Mouse (Mus musculus) activated CD4-positive, CD25-positive, alpha-beta regulatory T cell, adult 4 months (primary cell): ENCODE results near the gene Ampd2. TPM values are rescaled to one million over a fixed set of nuclear protein-coding genes. Genes with fewer than 3 reads are reported as not detected.

Source experiments
- ATAC-seq: one replicate; pipeline ENCODE4 v1.8.0; 2017
- polyA plus RNA-seq, 2 experiments: library from polyadenylated mRNA; unstranded; fragments of 100-300 nt; shearing (Covaris generic); gene quantifications; one replicate each; pipeline ENCODE4 v1.2.1; 2017

Gene Ampd2
- polyA plus RNA-seq, 2 experiments from 2014 or later = 13.6 to 21.6 TPM

DNA sequence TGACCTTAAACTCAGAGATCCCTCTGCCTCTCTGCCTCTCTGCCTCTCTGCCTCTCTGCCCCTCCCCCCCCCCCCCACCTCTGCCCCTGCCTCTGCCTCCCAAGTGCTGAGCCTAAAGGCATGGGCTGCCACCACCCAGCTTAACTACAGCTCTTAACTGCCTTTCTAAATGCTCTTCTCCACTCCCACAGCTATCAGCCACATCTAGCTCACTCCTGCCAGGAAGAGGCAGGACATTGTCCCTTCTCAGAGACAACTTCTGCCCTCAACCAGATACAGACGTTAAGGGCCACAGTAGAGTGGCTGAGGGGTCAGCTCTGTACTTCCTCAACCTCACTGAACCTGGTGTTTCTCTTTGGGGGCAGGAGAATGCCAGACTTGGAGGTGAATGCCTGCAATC is 17.6 kb downstream of the Ampd2 start:
- no peak for ATAC-seq

DNA sequence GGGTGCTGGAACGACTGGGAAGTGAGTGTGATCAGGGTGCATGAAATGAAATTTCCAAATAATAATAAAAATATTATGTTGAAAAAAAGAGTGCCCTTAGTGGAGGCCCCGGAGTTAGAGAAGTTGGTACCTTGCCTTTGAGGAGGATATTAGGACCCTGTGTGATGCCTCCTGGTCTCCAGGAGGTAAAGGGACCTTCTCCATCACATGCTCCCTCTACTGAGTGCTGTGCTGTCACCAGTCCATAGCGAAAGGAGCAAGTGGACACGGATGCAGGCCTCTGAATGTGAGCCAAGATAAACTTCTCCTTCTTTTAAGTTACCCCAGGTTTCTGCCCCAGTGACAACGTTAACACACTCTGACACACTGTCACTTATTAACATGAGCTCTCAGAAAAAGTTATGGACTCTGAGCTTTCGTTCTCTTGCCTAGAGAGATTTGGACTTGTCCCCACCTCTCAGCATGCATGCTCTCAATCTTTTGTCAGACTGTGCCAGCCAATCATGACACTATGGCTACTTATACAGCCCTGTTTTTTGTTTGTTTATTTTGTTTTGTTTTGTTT is 19.0 kb downstream of the Ampd2 start:
- no peak for ATAC-seq

DNA sequence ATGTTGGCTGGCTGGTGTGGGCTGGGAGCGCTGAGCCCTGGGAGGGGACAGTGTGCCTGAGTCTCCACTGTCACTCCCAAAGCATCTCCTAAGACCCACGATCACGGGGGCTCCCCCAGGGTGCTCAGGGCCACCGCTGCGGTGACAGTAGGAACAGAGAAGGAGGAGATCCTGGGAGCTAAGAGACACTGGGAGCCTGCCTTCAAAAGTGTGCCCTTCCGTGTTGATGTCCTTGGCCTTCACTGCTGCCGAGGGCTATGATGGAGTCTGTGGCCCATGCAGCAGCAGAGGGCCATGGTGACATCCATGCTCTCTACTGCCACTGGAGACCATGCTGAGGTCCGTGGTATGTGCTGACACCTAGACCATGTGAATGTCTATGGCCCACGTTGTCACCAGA is 20.9 kb downstream of the Ampd2 start:
- ATAC-seq = no peak

DNA sequence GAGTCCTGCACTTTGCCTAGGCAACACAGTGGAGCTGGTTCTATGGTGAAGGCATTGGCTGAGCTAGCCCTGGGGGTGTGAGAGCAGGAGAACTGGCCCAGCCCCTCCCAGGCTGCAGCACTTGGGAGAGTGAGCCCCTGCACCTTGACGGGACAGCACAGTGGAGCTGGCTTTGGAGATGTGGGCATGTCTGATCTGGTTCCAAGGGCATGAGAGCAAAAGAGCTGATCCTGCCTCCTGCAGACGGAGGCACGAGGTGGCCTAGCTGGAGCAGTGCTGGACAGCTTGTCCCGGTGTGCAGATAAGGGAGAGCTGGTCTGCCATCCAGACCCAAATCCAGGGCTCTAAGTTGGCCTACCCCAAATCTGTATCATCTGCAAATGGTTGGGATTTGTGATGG is 21.8 kb downstream of the Ampd2 start:
- ATAC-seq = no peak

DNA sequence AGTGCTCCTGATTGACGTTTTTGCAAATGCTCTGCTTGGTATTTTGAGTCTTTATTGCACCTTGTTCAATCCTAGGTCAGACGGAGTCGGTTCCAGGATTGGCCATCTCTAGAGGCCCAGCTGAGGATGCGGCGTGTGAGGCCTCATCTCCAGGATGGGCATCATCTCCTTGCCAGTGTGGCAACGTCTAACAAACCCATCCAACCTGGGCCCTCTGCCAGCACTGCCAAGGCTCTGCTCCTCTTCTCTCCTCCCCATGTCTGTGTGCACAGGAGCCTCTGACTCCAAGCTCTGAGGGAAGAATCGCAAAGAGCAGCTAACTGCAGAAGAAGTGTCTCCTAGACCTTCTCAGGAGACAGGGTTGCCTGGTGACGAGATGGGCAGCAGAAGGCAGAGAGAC is 23.8 kb downstream of the Ampd2 start:
- ATAC-seq = no peak

DNA sequence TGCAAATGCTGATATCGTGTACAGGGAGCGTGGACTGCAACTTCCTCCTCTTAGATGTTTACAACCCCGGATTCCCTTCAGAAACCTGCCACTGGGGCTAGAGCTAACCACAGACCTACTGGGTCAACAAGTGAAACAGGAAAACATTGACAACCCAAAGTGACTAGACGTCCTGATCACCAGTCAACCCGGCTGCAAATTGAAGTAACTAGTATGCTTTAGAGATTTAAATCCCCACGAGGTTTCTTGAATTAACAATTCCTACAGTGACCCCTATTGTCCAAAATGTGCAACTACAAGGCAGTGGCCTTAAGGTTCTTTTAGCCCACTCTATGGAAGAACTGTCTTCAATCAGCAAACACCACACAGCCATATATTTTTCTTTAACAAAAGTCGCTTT is 25.0 kb downstream of the Ampd2 start:
- peak; percentile 76 for ATAC-seq

DNA sequence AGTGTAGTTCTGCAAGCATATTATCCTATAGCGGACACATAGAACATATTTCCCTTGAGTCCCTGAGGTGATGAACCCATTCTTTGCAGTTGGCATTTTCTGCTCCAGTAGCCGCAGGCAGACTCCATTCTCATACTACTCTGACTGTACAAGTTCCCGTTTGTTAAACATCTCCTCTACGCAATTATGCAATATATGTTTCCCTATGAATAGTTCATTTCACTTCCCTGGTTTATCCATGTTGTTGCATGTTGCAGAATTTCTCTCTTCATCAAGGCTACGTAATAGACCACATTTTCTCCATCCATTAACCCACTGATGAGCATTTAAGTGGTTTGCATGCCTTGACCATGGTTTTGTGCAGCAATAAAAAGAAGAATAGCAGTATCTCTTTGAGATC is 36.0 kb downstream of the Ampd2 start:
- ATAC-seq = no peak

DNA sequence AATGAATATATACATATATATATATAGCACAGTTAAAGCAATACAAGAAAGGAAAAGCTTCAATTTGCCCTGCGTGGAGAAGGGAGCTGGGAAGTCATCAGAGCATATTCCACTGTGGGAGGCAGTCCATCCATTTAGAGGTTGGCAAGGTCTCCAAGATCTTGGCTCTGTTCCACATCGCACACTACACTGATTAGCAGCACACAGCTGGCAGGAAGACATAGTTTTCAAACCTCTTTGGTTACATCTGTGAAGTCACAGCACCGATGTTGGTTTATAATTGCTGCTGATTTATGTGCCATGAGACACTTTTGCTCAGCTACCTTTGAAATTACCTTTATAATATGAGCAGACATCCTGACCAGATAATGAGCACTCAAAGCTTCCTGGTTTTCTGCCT is 38.1 kb downstream of the Ampd2 start:
- no peak for ATAC-seq

DNA sequence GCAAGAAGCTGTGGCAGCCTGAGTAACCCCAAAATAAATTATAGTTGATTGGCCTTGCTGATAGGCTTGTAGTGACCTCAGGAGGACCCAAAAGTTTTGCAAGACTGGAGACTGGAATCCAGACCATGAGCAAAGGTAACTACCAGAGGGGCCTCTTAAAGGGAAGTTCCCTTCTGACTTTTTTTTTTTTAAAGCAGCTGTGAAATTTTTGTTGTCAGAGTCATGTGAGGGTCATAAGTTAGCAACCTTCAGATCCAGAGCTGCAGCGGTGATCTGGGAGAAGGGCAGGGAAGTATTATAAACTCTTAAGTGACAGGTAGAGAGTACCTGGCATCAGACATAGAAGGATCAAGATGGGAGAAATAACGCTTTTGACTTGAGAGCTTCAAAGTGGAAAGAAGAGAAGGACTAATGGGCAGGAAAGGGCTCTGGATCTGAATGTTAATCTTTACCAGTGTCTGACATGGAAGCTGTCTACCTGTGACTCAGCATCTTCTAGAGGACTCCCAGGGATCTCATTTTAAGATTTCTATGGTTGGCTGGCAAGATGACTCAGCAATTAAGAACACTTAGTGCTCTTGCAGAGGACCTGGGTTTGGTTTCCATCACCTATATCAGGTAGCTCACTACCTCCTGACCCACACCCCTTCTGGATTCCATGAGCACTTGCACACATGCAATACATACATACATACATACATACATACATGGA is 39.4 kb downstream of the Ampd2 start:
- ATAC-seq = no peak

DNA sequence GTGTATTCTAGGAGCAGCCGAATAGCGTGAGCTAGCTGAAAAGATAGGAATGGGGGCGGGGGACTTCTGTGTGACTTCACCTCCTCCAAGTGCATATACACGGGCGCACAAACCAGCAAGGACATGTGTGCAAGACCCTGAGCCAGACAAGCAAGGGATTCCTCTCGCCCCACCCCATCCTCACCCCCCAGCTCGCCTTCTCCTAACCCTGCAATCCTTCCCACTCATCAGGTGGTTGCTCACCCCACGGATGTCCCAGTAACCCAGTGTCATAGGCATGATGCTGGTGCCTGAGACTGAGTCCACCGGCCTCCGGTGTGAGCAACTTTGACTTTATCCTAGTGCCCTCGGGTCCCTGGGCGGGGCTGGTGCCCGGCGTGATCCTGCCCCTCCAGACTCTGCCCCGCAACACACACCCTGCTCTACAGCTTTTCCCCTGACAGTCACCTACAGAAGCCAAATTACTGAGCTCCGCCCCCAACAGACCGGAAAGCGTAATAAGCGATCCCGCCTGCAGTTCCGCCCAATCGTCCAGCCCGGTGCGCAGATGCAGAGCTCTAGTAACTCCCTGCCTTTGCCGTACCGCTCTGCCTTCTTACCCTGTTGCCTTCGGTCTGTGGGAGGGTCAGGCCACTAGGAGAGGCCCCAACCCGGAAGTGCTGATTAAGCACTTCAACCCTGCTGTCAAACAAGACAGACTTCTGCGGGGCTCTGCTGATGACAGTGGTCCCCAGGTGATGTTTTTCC is 41.9 kb downstream of the Ampd2 start, which contains the start of gene Gstm4:
Gstm4 (minus strand) TSS at position 501 of the 747 bp plus-strand sequence.
- ATAC-seq = peak; percentile 99

DNA sequence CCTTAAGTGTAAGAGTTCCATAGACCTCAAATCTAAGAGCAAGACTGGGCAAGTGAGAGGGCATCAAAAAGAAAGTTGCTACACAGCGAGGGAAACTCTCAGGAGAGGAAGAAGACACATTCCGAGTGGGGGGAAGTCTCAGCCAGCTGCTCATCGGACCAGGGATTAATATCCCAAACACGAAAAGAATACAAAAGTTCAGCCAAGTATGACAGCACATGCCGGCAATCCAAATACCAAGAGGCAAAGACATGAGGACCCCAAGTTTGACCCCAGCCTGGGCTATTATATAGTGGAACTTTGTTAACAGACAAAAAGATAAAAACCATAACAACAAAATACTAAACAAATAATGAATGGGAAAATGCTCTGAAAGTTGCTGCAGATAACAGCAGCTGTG is 53.3 kb downstream of the Ampd2 start:
- ATAC-seq = no peak

DNA sequence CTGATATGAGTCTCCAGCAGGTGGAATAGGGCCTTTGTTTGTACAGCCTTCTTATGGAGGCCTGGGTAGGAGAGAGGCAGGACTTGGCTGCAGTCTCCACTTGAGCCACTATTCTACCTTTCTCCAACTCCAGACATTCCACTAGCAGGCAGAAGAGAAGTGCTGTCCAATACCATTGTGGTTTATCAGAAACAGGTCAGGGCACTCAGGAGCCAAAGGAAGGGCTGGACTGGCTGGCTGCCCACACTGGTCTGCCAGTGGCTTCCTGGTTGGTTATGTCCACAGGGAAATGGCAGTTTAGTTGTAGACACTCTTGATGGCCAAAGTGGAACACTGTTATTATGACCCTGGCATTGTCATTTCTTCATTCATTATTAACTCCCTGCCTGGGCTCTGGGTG is 54.3 kb downstream of the Ampd2 start:
- no peak for ATAC-seq

DNA sequence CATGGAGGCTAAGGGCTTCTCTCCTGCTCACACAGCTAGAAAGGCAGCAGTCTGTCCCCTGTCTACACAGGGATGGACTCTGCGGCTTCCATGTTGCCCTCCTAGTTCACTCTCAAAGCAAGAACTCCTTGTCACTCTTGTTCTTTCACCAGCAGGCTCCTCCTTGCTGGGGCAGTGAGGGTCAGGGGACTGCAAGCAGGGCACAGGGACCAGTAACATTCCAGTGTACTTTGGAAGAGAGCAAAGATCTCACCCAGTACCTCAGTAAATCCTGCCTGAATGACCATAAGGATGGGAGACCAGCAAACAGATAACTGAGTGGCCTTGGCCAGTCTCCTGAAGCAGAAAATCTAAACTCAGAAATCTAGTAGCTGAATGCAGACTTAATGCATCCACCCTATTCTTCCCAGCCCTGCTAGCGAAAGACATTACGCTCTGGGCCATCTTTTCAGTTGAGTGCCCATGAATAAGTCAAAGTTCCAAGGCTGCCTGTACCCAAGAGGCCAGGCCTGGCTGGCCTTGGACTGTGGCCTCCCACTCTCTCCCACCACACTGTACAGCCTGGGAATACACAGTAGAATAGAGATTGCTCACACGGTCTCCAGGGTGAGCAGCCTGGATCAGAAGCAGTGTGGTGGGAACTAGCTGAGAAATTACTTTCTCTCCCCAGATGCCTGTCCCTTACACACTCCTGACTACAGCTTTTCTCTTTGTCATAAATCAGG is 57.6 kb downstream of the Ampd2 start:
- no peak for ATAC-seq

DNA sequence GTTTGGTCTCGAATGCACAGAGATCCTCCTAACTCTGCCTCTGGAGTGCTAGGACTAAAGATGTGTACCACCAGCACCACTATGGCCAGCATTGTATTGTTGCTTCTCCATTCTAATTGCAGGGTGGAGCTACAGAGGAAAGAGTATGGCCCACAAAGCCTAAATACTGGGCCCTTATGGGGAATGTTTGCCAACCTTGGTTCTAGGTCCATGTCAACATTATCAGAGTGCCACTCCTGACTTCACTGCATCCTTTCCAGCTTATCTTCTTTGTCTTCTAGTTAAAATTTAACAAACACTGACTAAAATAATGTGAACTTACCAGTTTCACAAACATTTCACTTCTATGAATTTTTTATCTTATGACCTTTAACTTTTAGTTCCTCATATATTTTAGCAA is 59.9 kb downstream of the Ampd2 start:
- no peak for ATAC-seq

DNA sequence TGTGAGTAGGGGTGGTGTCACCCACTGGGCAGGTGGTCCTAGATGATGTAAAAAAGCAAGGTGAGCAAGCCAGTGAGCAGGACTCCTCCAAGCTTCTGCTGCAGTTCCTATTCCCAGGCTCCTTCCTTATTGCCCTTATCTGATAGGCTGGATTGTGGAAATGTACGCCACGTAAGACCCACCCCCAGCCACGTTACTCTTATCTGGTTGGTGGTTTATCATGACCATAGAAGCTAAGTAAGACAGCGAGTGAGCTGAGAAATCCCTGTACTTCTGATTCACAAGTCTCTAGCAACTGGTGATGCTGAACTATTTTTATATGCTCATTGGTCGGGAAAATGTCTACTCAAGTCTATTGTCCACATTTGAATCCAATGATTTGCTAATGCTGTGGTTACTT is 60.4 kb downstream of the Ampd2 start:
- no peak for ATAC-seq

DNA sequence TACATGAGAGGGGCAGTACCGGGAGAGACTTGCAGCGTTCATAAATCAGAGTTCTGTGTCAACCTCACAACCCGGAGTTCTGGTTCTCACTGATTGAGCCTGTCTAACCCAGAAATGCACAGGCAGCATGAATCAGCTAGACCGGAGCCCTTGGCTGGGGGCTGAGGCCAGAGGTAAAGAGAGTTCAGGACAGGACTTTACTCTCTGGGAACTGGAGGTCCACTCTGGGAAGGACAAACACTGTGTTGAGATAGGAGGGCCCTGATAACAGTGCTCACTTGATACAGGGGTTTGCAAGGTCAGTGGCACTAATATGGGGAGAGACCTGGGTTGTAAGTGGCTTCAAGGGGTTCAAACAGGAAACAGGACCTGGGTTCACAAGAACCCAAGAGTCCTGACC is 61.1 kb downstream of the Ampd2 start:
- no peak for ATAC-seq

Other genes with a start within 250 kb of the Ampd2 start
- not detected for gene Eps8l3, start 209.4 kb downstream of the Ampd2 start, polyA plus RNA-seq
- not detected for gene Gstm5, start 190.8 kb downstream of the Ampd2 start, polyA plus RNA-seq
- under 1 TPM in 1 of 2 experiments, not detected in 1; 0.94 TPM for gene Gstm7, start 154.8 kb downstream of the Ampd2 start, polyA plus RNA-seq
- not detected for gene Gstm6, start 142.9 kb downstream of the Ampd2 start, polyA plus RNA-seq
- not detected for gene Gstm3, start 117.4 kb downstream of the Ampd2 start, polyA plus RNA-seq
- gene Gstm2, start 100.2 kb downstream of the Ampd2 start, polyA plus RNA-seq = not detected
- gene Gstm1, start 68.7 kb downstream of the Ampd2 start, polyA plus RNA-seq = 1 to 10 TPM; 1.2 to 1.4 TPM
- 1 to 10 TPM; 3.2 to 3.4 TPM for gene Gstm4, start 41.8 kb downstream of the Ampd2 start, polyA plus RNA-seq
- not detected for gene Gnat2, start 6.1 kb upstream of the Ampd2 start, polyA plus RNA-seq
- gene Gnai3, start 59.5 kb upstream of the Ampd2 start, polyA plus RNA-seq = 100 to 1,000 TPM; 109 to 113 TPM
- not detected for gene Gpr61, start 68.2 kb upstream of the Ampd2 start, polyA plus RNA-seq
- under 1 TPM; 0.09 to 0.19 TPM for gene Amigo1, start 99.7 kb upstream of the Ampd2 start, polyA plus RNA-seq
- gene Cyb561d1, start 114.6 kb upstream of the Ampd2 start, polyA plus RNA-seq = 1 to 10 TPM; 5.9 to 6.9 TPM
- 1 to 10 TPM; 4.3 to 7.8 TPM for gene Atxn7l2, start 124.3 kb upstream of the Ampd2 start, polyA plus RNA-seq
- not detected for gene Sypl2, start 140.0 kb upstream of the Ampd2 start, polyA plus RNA-seq
- 100 to 1,000 TPM; 196 to 245 TPM for gene Psma5, start 170.3 kb upstream of the Ampd2 start, polyA plus RNA-seq
- under 1 TPM in 1 of 2 experiments, not detected in 1; 0.07 TPM for gene Sort1, start 197.4 kb upstream of the Ampd2 start, polyA plus RNA-seq